Mouse (Mus musculus) cortical plate, adult 2 months (tissue): Measurements from ENCODE around the gene Dnmt1.

Experiments
- CTCF ChIP-seq: fragments of 200-500 bp; IDR thresholded peaks from 2 replicates; pipeline ENCODE4 v1.5.1; 2011; ENCODE audit warnings: mild to moderate bottlenecking, control low read depth, low read length; ENCODE audit not compliant: insufficient read depth; ENCODE audit errors: extremely low read depth
- POLR2A ChIP-seq: fragments of 200-500 bp; IDR thresholded peaks from 2 replicates; pipeline ENCODE4 v1.6.1; 2011; ENCODE audit warnings: mild to moderate bottlenecking, low read length, control low read depth; ENCODE audit not compliant: insufficient read depth; ENCODE audit errors: extremely low read depth

GRCm38 (mm10) chr9:20889185-20890141 is 70.2 kb downstream of the Dnmt1 start:
- TF ChIP-seq CTCF: no peak
- TF ChIP-seq POLR2A: no peak
